Mouse (Mus musculus) embryonic fibroblast, embryonic 13.5 days (primary cell): ENCODE results near the gene Hace1. TPM values are rescaled to one million over a fixed set of nuclear protein-coding genes. Genes with fewer than 3 reads are reported as not detected.

Experiments used
- H3K27ac ChIP-seq: 2 replicates; pipeline ENCODE4 v1.5.1; 2012; ENCODE audit warnings: low read length, control low read depth, inconsistent platforms; ENCODE audit not compliant: insufficient read depth
- H3K4me1 ChIP-seq: 2 replicates; pipeline ENCODE4 v1.6.1; 2011; ENCODE audit warnings: low read length; ENCODE audit not compliant: control insufficient read depth, insufficient read depth
- H3K4me3 ChIP-seq: 2 replicates; pipeline ENCODE4 v1.5.1; 2011; ENCODE audit warnings: mild to moderate bottlenecking, control low read depth, low read length; ENCODE audit not compliant: insufficient read depth
- CTCF ChIP-seq: IDR thresholded peaks from 2 replicates; pipeline ENCODE4 v1.5.1; 2011; ENCODE audit warnings: mild to moderate bottlenecking, control low read depth, low read length, moderate library complexity, borderline replicate concordance; ENCODE audit not compliant: insufficient read depth
- POLR2A ChIP-seq: IDR thresholded peaks from 2 replicates; pipeline ENCODE4 v1.6.1; 2011; ENCODE audit warnings: low read depth, mild to moderate bottlenecking, control low read depth, low read length, moderate library complexity
- polyA plus RNA-seq: library from polyadenylated mRNA; stranded (reverse); fragments of >200 nt; gene quantifications from 2 replicates; pipeline ENCODE4 v1.2.4, GENCODE M21; 2011; ENCODE audit warnings: low read depth; ENCODE audit not compliant: missing spikeins, insufficient read length

The Hace1 gene
- polyA plus RNA-seq, 1 experiment, result 18.0 TPM

GRCm38 (mm10) chr10:45694931-45695330, 117.3 kb downstream of the Hace1 start:
- Histone ChIP-seq H3K4me1 (no peaks in the 10 kb centered on the region), H3K4me3 (no peak overlapping the region), H3K27ac (no peak overlapping the region)
- no peak for TF ChIP-seq CTCF
- TF ChIP-seq POLR2A, result no peak

- no peak for TF ChIP-seq POLR2A
- no peak for TF ChIP-seq CTCF
- no peak overlapping the region for H3K4me3 ChIP-seq
- H3K4me1 ChIP-seq, result no peaks in the 10 kb centered on the region
- no peak overlapping the region for H3K27ac ChIP-seq
Measured at GRCm38 (mm10) chr10:45695522-45695921, 117.9 kb downstream of the Hace1 start.

GRCm38 (mm10) chr10:45698930-45699329, 121.3 kb downstream of the Hace1 start:
- Histone ChIP-seq H3K4me3 (no peak overlapping the region), H3K4me1 (no peaks in the 10 kb centered on the region), H3K27ac (no peak overlapping the region)
- no peak for TF ChIP-seq POLR2A
- no peak for TF ChIP-seq CTCF

- no peak overlapping the region for H3K4me3 ChIP-seq
- TF ChIP-seq POLR2A (no peak), CTCF (no peak)
- no peak overlapping the region for H3K27ac ChIP-seq
- no peaks in the 10 kb centered on the region for H3K4me1 ChIP-seq
Measured at GRCm38 (mm10) chr10:45706849-45707248, 129.2 kb downstream of the Hace1 start.

- no peak overlapping the region for H3K4me3 ChIP-seq
- H3K27ac ChIP-seq, result no peak overlapping the region
- no peak for TF ChIP-seq CTCF
- no peak for TF ChIP-seq POLR2A
- no peaks in the 10 kb centered on the region for H3K4me1 ChIP-seq
Measured at GRCm38 (mm10) chr10:45710848-45711247, 133.2 kb downstream of the Hace1 start.

GRCm38 (mm10) chr10:45711348-45711747, 133.7 kb downstream of the Hace1 start:
- Histone ChIP-seq H3K4me3 (no peak overlapping the region), H3K27ac (no peak overlapping the region), H3K4me1 (no peaks in the 10 kb centered on the region)
- TF ChIP-seq CTCF (no peak), POLR2A (no peak)

Other genes starting within 250 kb of the Hace1 start
- 2.1 and 2.5 TPM in 2 replicates for gene Bves, start 242.1 kb upstream of the Hace1 start, polyA plus RNA-seq
- gene Lin28b, start 91.4 kb upstream of the Hace1 start, polyA plus RNA-seq, result 0.09 TPM in 1 of 2 replicates, not detected in the other